Mouse (Mus musculus) lung, adult 2 months (tissue): ENCODE data around the gene Aktip. TPM values are rescaled to one million over a fixed set of nuclear protein-coding genes. Genes with fewer than 3 reads are reported as not detected.

ENCODE experiments used
- DNase-seq: peaks from one replicate; pipeline ENCODE4 v3.0.0; 2022
- H3K4me1 ChIP-seq: fragments of 200-500 bp; 2 replicates; pipeline ENCODE4 v1.6.1; 2011; ENCODE audit warnings: low read length; ENCODE audit not compliant: control insufficient read depth, insufficient read depth
- H3K4me3 ChIP-seq: fragments of 200-500 bp; replicated peaks from 2 replicates; pipeline ENCODE3; 2011; ENCODE audit warnings: low read depth, mild to moderate bottlenecking, control low read depth, low read length; ENCODE audit errors: extremely low read depth
- CTCF ChIP-seq: fragments of 200-500 bp; IDR thresholded peaks from 2 replicates; pipeline ENCODE4 v1.5.1; 2011; ENCODE audit warnings: mild to moderate bottlenecking, low read length, control low read depth; ENCODE audit not compliant: insufficient read depth
- POLR2A ChIP-seq: fragments of 200-500 bp; IDR thresholded peaks from 2 replicates; pipeline ENCODE4 v1.6.1; 2011; ENCODE audit warnings: low read depth, mild to moderate bottlenecking, control low read depth, low read length, borderline replicate concordance; ENCODE audit errors: extremely low read depth
- WGBS: fragments of 180-500 bp; shearing (Covaris S2); methylation state at CpG from one replicate; pipeline ENCODE4 v1.1.7; 2018; 5-methylcytosine and 5-hydroxymethylcytosine counted together
- polyA plus RNA-seq: library from polyadenylated mRNA; depleted of rRNA; stranded (reverse); fragments of >200 nt; gene quantifications from 2 replicates; pipeline ENCODE4 v1.2.3, GENCODE M21; 2012

The Aktip gene
- polyA plus RNA-seq, 1 experiment: 41.9 TPM

DNA sequence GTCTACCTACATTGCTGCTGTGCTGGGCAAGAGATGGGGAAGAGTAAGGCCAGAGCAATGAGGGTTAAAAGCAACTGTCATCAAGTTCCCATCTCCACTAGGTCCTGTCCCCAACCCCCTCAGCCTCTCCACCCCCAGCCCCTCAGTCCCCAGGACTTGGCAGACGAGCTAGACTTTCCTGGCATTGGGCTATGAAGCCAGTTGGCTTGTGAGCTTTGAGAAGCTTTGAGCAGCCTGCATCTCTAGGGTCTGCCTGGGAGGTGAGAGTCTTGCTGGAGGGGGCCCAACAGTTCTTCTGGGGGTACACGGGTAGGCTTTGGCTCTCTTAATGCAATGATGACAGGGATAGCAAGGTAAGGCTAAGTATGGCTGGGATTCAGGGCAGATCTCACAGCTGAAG, 5.7 kb downstream of the Aktip start:
- Histone ChIP-seq H3K4me1 (no peaks in the 10 kb centered on the region), H3K4me3 (no peak overlapping the region)
- 81% methylated on average over 2 of the region's 2 CpGs for WGBS
- no peak for DNase-seq
- TF ChIP-seq POLR2A (no peak), CTCF (no peak)

DNA sequence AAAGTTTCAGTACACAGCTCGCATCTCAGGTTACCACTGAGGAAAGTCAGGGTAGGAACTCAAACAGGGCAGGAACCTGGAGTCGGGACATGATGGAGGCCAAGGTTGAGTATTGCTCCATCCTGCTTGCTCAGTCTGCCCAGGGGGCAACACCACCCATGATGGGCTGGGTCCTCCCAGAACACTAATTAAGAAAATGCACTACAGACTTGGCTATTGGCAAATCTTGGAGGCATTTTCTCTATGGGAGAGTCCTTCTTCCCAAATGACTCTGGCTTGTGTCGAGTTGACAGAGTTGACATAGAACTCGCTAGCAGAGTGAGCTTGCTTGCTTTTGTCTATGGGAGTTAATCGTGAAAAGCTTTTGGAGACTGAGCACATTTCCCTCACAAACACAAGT, 6.8 kb downstream of the Aktip start:
- 82% methylated on average over 5 of the region's 5 CpGs for WGBS
- TF ChIP-seq POLR2A: no peak
- no peak for TF ChIP-seq CTCF
- H3K4me1 ChIP-seq: no peaks in the 10 kb centered on the region
- DNase-seq: no peak
- no peak overlapping the region for H3K4me3 ChIP-seq

DNA sequence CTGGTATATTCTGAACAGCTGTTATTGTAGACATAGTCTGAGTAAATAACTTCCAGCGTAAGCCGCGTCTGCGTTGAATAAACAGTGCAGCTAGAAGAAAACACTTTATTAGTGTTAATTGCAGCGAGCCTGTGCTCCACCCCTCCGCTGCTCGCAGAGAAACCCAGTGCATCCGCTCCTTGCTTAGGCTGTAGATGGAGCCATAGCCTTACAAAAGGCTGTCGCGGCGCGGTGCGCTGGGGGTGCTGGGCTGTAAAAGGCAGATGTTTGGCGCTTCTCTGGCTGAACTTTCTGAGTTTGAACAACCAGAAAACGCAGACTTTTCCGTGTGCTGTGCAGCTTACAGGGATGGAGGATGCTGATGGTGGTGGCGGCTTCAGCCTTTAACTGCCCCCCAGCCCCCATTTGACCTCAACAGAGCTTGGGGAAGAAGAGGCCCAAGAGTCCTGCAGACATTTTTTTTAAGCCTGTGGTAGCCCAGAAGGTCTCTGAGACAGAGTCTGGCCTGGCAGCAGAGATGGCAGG, 8.9 kb downstream of the Aktip start:
- TF ChIP-seq POLR2A (no peak), CTCF (peak; percentile 81)
- peak; percentile 38 for DNase-seq
- H3K4me1 ChIP-seq: no peaks in the 10 kb centered on the region
- H3K4me3 ChIP-seq: no peak overlapping the region
- 4% methylated on average over 17 of the region's 17 CpGs for WGBS

DNA sequence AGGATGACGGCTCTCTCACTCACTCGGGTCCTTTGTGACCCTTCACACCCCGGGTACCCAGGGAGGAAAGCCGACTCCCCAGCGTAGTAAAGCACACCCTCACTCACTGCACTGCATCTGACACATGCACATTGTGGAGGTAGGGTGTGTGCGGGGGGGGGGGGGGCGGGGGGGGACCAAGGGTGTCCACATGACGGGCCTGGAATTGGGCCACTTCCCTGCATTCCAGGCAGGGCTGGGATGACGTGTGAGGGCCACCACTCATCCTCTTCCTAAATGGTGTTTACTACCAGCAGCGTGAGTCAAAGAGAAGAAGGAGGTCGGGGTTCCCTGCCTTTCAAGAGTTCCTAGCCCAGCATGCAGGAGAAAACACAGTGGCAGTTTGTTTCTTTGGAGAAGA, 11.6 kb downstream of the Aktip start:
- Histone ChIP-seq H3K4me3 (no peak overlapping the region), H3K4me1 (no peaks in the 10 kb centered on the region)
- no peak for TF ChIP-seq POLR2A
- TF ChIP-seq CTCF: no peak
- DNase-seq: no peak
- 44% methylated on average over 11 of the region's 11 CpGs for WGBS

DNA sequence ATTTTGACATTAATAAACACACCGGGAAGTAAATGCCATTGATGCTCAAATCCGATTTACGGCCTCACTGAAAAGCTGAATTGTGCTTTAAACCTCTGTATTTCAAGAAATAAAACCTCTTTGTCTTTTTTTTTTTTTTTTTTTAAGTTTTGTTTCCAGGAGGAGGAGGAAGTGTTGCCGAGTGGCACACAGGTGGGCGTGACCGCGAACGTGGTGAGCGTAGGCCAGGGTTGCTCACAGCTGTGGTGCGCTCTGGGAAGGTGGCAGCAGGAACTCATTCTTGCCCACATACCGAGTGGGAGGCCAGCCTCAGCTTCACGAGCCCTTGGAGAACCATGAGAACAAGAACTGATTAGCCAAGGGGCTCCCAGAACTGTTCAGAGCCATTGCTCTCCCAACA, 13.4 kb downstream of the Aktip start:
- no peak for DNase-seq
- TF ChIP-seq CTCF (no peak), POLR2A (no peak)
- H3K4me3 ChIP-seq: no peak overlapping the region
- 70% methylated on average over 12 of the region's 12 CpGs for WGBS
- no peaks in the 10 kb centered on the region for H3K4me1 ChIP-seq

DNA sequence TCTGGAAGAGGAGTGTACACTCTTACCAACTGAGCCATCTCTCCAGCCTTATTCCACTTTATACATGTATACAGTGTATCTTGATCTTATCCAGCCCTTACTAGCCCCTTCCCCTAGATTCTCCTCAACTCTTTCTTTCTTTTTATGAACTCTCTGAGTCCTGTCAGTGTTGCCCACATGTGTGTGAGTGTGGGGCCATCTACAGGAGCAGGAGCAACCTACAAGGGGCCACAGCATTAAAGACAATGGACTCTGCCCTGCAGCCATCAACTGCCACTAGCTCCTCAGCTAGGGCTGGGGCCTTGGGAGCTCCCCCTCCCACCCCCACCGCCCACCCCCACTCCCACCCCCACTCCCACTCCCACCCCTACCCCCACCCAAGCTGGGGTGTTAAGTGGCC, 22.1 kb downstream of the Aktip start:
- TF ChIP-seq CTCF (no peak), POLR2A (no peak)
- 33% methylated on average over 1 of the region's 1 CpGs for WGBS
- no peaks in the 10 kb centered on the region for H3K4me1 ChIP-seq
- no peak for DNase-seq
- H3K4me3 ChIP-seq: no peak overlapping the region

DNA sequence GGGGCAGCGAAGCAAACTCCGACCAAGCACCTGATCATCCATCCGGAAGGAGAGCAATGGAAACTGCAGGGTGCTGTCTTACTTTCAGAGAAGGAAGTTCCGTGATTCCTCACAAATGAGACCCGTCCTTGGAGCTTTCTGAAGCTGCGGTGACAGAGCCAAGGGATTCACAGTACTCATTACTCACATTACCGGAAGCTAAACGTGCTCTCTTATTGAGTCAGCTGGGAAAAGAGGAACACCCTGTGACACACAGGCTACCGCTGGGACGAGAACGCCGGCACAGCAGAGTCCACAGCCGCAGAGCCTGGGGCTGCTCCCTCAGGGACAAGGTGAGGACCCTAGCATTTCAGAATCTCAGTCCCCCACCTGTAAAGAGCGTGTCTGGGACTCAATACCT, 23.6 kb downstream of the Aktip start:
- Histone ChIP-seq H3K4me3 (no peak overlapping the region), H3K4me1 (no peaks in the 10 kb centered on the region)
- 69% methylated on average over 14 of the region's 14 CpGs for WGBS
- no peak for DNase-seq
- TF ChIP-seq CTCF (no peak), POLR2A (no peak)

DNA sequence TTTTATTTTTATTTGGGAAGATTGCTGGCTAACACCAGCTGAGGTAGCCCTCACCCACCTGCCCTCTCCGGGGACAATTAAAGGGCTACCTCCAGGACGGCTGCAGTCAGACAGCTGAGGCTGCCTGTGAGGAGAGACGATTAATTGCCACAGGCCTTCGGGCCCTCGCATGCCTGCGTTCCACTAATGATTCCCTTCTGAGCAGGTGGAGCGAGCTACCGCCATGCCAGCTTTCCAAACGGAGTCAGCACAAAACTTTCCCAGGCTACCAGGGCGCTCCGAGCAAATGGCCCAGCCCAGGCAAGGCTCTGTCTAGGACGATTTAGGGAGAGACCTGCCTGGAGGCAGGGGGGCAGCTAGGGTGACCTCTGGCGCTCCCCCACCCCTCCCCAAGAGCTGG, 28.2 kb downstream of the Aktip start:
- WGBS: 71% methylated on average over 13 of the region's 13 CpGs
- no peak for DNase-seq
- no peak overlapping the region for H3K4me3 ChIP-seq
- TF ChIP-seq POLR2A (no peak), CTCF (no peak)
- no peaks in the 10 kb centered on the region for H3K4me1 ChIP-seq

DNA sequence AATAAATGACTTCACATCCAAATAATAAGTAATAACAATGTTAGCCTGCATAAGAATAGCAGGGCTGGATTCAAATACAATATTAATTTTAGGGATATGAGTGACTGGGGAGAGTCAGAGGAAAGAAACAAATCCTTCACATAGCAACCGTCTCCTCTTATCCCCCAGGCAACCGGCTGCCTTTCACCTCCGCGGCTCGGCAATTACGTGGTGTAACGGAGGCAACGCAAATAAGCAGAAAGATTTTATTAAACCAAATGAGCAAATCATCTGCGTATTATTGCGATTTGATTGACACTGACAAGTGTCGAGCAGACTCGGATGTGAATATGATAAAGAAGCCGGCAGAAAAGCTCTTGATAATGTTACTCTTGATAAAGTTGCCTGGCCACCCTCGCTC, 28.9 kb downstream of the Aktip start:
- TF ChIP-seq POLR2A: no peak
- no peak for TF ChIP-seq CTCF
- DNase-seq: no peak
- Histone ChIP-seq H3K4me1 (no peaks in the 10 kb centered on the region), H3K4me3 (no peak overlapping the region)
- WGBS: 63% methylated on average over 14 of the region's 14 CpGs

DNA sequence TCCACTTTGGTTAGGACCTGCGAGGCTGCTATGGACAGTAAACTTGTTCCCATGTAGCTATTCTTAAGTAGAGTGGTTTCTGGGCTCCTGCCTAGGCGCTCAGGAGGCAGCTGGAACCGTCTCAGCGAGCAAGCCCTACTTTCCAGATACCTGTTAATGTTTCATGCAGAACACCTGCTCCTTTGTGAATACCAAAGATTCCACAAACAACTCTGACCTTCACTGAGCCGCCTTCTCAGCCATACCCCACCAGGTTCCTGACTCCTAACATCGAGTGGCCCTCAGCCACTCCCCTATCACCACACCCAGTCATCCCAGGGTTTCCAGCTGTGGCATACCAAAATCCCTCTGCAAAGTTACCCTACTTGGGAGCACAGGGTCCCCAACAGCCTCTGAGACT, 29.6 kb downstream of the Aktip start:
- WGBS: 73% methylated on average over 6 of the region's 6 CpGs
- TF ChIP-seq CTCF: no peak
- no peak for TF ChIP-seq POLR2A
- Histone ChIP-seq H3K4me3 (no peak overlapping the region), H3K4me1 (no peaks in the 10 kb centered on the region)
- DNase-seq: no peak
